Mouse (Mus musculus) stomach, embryonic 16.5 days (tissue): ENCODE results near the gene Tbx5. TPM values are rescaled to one million over a fixed set of nuclear protein-coding genes. Genes with fewer than 3 reads are reported as not detected.
"Not testable (repeated sequence)": the region's sequence is repeated elsewhere in the genome, so short reads cannot be mapped to it uniquely, and the experiment has no call there.

ENCODE experiments used
- ATAC-seq: fragments of 200-750 bp; cut with Nextera tagmentation; 2 replicates; pipeline ENCODE4 v1.8.0; 2017; ENCODE audit warnings: moderate number of reproducible peaks, moderate TSS enrichment; ENCODE audit not compliant: insufficient read depth, low FRiP score
- H3K27ac ChIP-seq: fragments of 300-500 bp; sonication (generic); 2 replicates; pipeline ENCODE4 v1.5.1; 2014; ENCODE audit warnings: low read length
- H3K27me3 ChIP-seq: fragments of 300-500 bp; sonication (generic); 2 replicates; pipeline ENCODE4 v1.6.1; 2014; ENCODE audit warnings: low read length, control low read depth, mixed read lengths; ENCODE audit not compliant: control insufficient read depth, insufficient read depth
- H3K36me3 ChIP-seq: fragments of 300-500 bp; sonication (generic); 2 replicates; pipeline ENCODE4 v1.6.1; 2014; ENCODE audit warnings: low read length; ENCODE audit not compliant: control insufficient read depth, insufficient read depth
- H3K4me1 ChIP-seq: fragments of 300-500 bp; sonication (generic); 2 replicates; pipeline ENCODE4 v1.6.1; 2014; ENCODE audit warnings: low read length, control low read depth, mixed read lengths; ENCODE audit not compliant: control insufficient read depth, insufficient read depth
- H3K4me2 ChIP-seq: fragments of 300-500 bp; sonication (generic); 2 replicates; pipeline ENCODE4 v1.6.1; 2014; ENCODE audit warnings: low read depth, low read length, mixed read lengths
- H3K4me3 ChIP-seq: fragments of 300-500 bp; sonication (generic); replicated peaks from 2 replicates; pipeline ENCODE4 v1.5.1; 2014; ENCODE audit warnings: mild to moderate bottlenecking, low read length
- H3K9ac ChIP-seq: fragments of 300-500 bp; sonication (generic); 2 replicates; pipeline ENCODE4 v1.6.1; 2014; ENCODE audit warnings: low read length
- H3K9me3 ChIP-seq: fragments of 300-500 bp; sonication (generic); replicated peaks from 2 replicates; pipeline ENCODE4 v1.6.1; 2016; ENCODE audit warnings: low read length, control low read depth; ENCODE audit not compliant: control insufficient read depth
- WGBS: fragments of 180-500 bp; shearing (Covaris S2); extraction: QIAGEN DNeasy Blood & Tissue Kit; methylation state at CpG from one replicate; pipeline ENCODE4 v1.1.7; 2014; 5-methylcytosine and 5-hydroxymethylcytosine counted together
- polyA plus RNA-seq: library from polyadenylated mRNA; unstranded; fragments of >200 nt; fragmentation: Nextera tagmentation; extraction: Ambion mirVana; gene quantifications from 2 replicates; pipeline ENCODE4 v1.2.1, GENCODE M21; 2015

Gene Tbx5
- polyA plus RNA-seq, 1 experiment from 2014 or later = 0.43 TPM

- H3K36me3 ChIP-seq = no peaks in the 10 kb centered on the region
- no peak overlapping the region for H3K9ac ChIP-seq
- H3K27ac ChIP-seq = no peak overlapping the region
- no peak overlapping the region for H3K4me2 ChIP-seq
- WGBS = 82% methylated on average over 8 of the region's 8 CpGs
- H3K27me3 ChIP-seq = no peaks in the 10 kb centered on the region
- H3K4me1 ChIP-seq = no peaks in the 10 kb centered on the region
- no peak for ATAC-seq
- no peak overlapping the region for H3K4me3 ChIP-seq
- no peaks in the 10 kb centered on the region for H3K9me3 ChIP-seq
Observed at GRCm38 (mm10) chr5:119887381-119887780, 54.9 kb downstream of the Tbx5 start.

GRCm38 (mm10) chr5:119891960-119892359, 59.5 kb downstream of the Tbx5 start:
- H3K36me3 ChIP-seq = no peaks in the 10 kb centered on the region
- H3K4me3 ChIP-seq = no peak overlapping the region
- H3K27me3 ChIP-seq = no peaks in the 10 kb centered on the region
- H3K9ac ChIP-seq = no peak overlapping the region
- H3K4me1 ChIP-seq = no peaks in the 10 kb centered on the region
- no peak overlapping the region for H3K27ac ChIP-seq
- no peak overlapping the region for H3K4me2 ChIP-seq
- H3K9me3 ChIP-seq = no peaks in the 10 kb centered on the region
- 57% methylated on average over 5 of the region's 5 CpGs for WGBS
- no peak for ATAC-seq

GRCm38 (mm10) chr5:119893060-119893459, 60.6 kb downstream of the Tbx5 start:
- no peaks in the 10 kb centered on the region for H3K27me3 ChIP-seq
- WGBS = 70% methylated on average over 3 of the region's 3 CpGs
- H3K9ac ChIP-seq = no peak overlapping the region
- H3K9me3 ChIP-seq = no peaks in the 10 kb centered on the region
- no peak for ATAC-seq
- H3K4me2 ChIP-seq = no peak overlapping the region
- H3K4me1 ChIP-seq = no peaks in the 10 kb centered on the region
- H3K4me3 ChIP-seq = no peak overlapping the region
- H3K27ac ChIP-seq = no peak overlapping the region
- H3K36me3 ChIP-seq = no peaks in the 10 kb centered on the region

- 49% methylated on average over 3 of the region's 3 CpGs for WGBS
- Histone ChIP-seq H3K9ac (no peak overlapping the region), H3K4me1 (no peaks in the 10 kb centered on the region), H3K4me3 (no peak overlapping the region), H3K27ac (no peak overlapping the region), H3K4me2 (no peak overlapping the region), H3K27me3 (no peaks in the 10 kb centered on the region), H3K36me3 (no peaks in the 10 kb centered on the region), H3K9me3 (no peaks in the 10 kb centered on the region)
- ATAC-seq = no peak
Observed at GRCm38 (mm10) chr5:119896605-119897004, 64.1 kb downstream of the Tbx5 start.

- Histone ChIP-seq H3K27ac (no peak overlapping the region), H3K27me3 (no peaks in the 10 kb centered on the region), H3K9ac (no peak overlapping the region), H3K36me3 (no peaks in the 10 kb centered on the region), H3K4me1 (no peaks in the 10 kb centered on the region), H3K4me3 (no peak overlapping the region), H3K4me2 (no peak overlapping the region), H3K9me3 (no peaks in the 10 kb centered on the region)
- 60% methylated on average over 12 of the region's 12 CpGs for WGBS
- ATAC-seq = no peak
Observed at GRCm38 (mm10) chr5:119916551-119917171, 84.2 kb downstream of the Tbx5 start.

- ATAC-seq, H3K9me3 ChIP-seq: not testable (repeated sequence)
- WGBS = 89% methylated on average over 1 of the region's 1 CpGs
Observed at GRCm38 (mm10) chr5:119918381-119918780, 85.9 kb downstream of the Tbx5 start.

GRCm38 (mm10) chr5:119920941-119921340, 88.5 kb downstream of the Tbx5 start:
- no peaks in the 10 kb centered on the region for H3K9me3 ChIP-seq
- H3K36me3 ChIP-seq = no peaks in the 10 kb centered on the region
- H3K4me3 ChIP-seq = no peak overlapping the region
- H3K9ac ChIP-seq = no peak overlapping the region
- no peak for ATAC-seq
- no peak overlapping the region for H3K4me2 ChIP-seq
- H3K4me1 ChIP-seq = no peaks in the 10 kb centered on the region
- H3K27ac ChIP-seq = no peak overlapping the region
- no peaks in the 10 kb centered on the region for H3K27me3 ChIP-seq
- WGBS = 79% methylated on average over 10 of the region's 10 CpGs

More at GRCm38 (mm10) chr5:119918381-119918780, 85.9 kb downstream of the Tbx5 start:
- H3K36me3 ChIP-seq, H3K27ac ChIP-seq, H3K27me3 ChIP-seq, H3K4me3 ChIP-seq, H3K4me1 ChIP-seq, H3K4me2 ChIP-seq, H3K9ac ChIP-seq: not testable (repeated sequence)

- Histone ChIP-seq H3K27ac (no peak overlapping the region), H3K36me3 (no peaks in the 10 kb centered on the region), H3K4me1 (no peaks in the 10 kb centered on the region), H3K9me3 (no peaks in the 10 kb centered on the region), H3K4me3 (no peak overlapping the region), H3K4me2 (no peak overlapping the region), H3K27me3 (no peaks in the 10 kb centered on the region), H3K9ac (no peak overlapping the region)
- no peak for ATAC-seq
- WGBS = 21% methylated on average over 11 of the region's 11 CpGs
Observed at GRCm38 (mm10) chr5:119922229-119922628, 89.8 kb downstream of the Tbx5 start.
